Mouse (Mus musculus) heart, adult 8-10 months (tissue): Measurements from ENCODE around the gene Pid1. TPM values are rescaled to one million over a fixed set of nuclear protein-coding genes. Genes with fewer than 3 reads are reported as not detected.

Experiments
- DNase-seq: peaks from one replicate; pipeline ENCODE4 v3.0.0; 2022; ENCODE audit warnings: low spot score
- microRNA-seq: library from miRNA; unstranded; fragments of <30 nt; microRNA quantifications from one replicate; pipeline ENCODE4 v1.2.0, GENCODE M21; 2022
- total RNA-seq, 4 experiments: library from RNA; stranded (reverse); gene quantifications; 2 replicates each; pipeline ENCODE4 v1.2.4; 2022

Gene Pid1
- total RNA-seq, 4 experiments from 2014 or later: 6.3 to 8.1 (median 6.5) TPM

- DNase-seq: no peak
These were observed 306.9 kb downstream of the Pid1 start for GRCm38 (mm10) chr1:84056884-84057630.

- no peak for DNase-seq
These were observed 307.7 kb downstream of the Pid1 start for GRCm38 (mm10) chr1:84056306-84056705.

- peak; percentile 37 for DNase-seq
These were observed 338.2 kb downstream of the Pid1 start for GRCm38 (mm10) chr1:84025746-84026145.

- no peak for DNase-seq
These were observed 351.1 kb downstream of the Pid1 start for GRCm38 (mm10) chr1:84012871-84013375.

- no peak for DNase-seq
These were observed 361.4 kb downstream of the Pid1 start for GRCm38 (mm10) chr1:84002630-84003029.

Small RNAs within 50 kb of the gene (microRNA-seq; reads per million reads assigned to microRNA genes)
- gene Mir6353: not detected
